Mouse (Mus musculus) brown adipose tissue, adult 24 weeks (tissue): ENCODE measurements around the gene Pax4. TPM values are rescaled to one million over a fixed set of nuclear protein-coding genes. Genes with fewer than 3 reads are reported as not detected.

Experiments used
- H3K27ac ChIP-seq: fragments of 200-500 bp; replicated peaks from 2 replicates; pipeline ENCODE4 v1.5.1; 2012; ENCODE audit warnings: low read depth, mild to moderate bottlenecking, low read length
- H3K4me1 ChIP-seq: fragments of 200-500 bp; 2 replicates; pipeline ENCODE4 v1.6.1; 2012; ENCODE audit warnings: low read length, mixed read lengths; ENCODE audit not compliant: control insufficient read depth, insufficient read depth, insufficient read length
- H3K4me3 ChIP-seq: fragments of 200-500 bp; 2 replicates; pipeline ENCODE4 v1.5.1; 2012; ENCODE audit warnings: low read depth, mild to moderate bottlenecking, low read length, moderate library complexity; ENCODE audit not compliant: insufficient read depth
- polyA plus RNA-seq: library from polyadenylated mRNA; stranded (reverse); fragments of >200 nt; gene quantifications from 2 replicates; pipeline ENCODE4 v1.2.4, GENCODE M21; 2012; ENCODE audit not compliant: missing spikeins, insufficient read depth, insufficient read length

Pax4 gene
- polyA plus RNA-seq, 1 experiment: not detected

DNA sequence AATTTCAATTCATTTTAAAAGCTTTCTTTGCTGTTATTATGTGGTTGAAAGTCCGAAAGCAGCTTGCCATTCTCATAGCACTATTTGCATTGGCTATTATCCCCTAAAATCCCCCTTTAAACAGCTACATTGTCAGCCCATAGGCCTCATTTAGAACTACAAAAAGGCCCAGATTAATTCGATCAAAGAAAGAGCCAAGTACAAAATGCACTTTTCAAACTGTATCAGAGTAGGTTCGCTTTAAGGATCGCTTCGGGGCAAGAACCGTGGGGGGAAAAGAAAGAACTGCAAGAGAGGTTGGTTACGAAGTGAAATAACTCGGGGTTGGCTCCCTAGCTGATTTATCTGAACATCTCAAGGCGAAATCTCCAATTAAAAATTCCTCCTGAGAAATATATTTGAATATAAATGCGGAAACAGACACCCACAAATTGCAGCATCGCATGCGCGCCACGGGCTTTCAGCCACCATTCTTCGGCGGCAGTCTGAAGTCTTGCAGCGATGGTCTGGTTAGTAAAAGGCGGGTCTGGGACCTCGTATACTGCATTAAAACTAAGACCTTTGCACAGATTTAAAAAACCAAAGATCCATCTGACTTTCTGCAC, 52.2 kb downstream of the Pax4 start:
- Histone ChIP-seq H3K4me3 (peak overlapping the region; percentile 63), H3K4me1 (peaks cover 2% of the 10 kb centered on the region; the same call in 1 of the 2 replicates), H3K27ac (no peak overlapping the region)

DNA sequence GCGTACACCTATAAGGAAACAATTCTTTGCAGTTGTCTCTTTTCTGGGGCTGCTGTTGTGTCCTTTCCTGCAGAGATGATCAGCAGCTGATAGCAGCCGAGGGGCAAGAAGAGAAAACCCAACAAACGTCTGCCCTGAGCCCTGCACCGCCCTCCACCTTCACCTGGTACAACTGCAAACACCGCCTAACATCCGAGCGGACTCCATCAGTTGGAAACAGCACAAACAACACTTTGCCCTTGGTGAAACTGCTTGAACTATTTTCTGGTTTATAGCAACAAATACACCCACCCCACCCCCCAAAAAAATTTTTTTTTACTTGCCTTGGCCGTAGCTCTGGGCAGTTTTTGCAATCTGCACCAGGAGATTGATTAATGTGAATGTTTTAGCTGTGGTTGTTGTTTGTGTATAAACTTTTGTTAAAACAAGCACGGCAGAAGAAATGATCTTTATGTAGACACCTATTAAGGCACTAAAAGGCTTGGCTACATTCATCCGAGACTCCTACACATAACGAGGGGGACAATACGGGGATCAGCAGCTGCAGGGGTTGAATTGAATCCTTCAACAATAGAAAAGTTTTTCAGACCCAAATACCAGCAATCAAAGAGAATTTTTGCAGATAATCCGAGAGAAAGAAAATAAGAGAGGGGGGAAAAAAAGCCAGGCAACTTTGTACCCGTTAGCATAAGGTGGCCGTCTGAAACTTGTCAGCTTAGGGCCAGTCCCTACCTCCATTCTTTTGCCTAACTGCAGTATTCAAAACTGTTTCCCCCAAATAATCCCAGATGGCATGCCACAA, 52.9 kb downstream of the Pax4 start:
- Histone ChIP-seq H3K4me1 (peaks cover 2% of the 10 kb centered on the region; the same call in 1 of the 2 replicates), H3K27ac (no peak overlapping the region), H3K4me3 (no peak overlapping the region)

Other genes starting within 250 kb of the Pax4 start
- 6.8 and 11.5 TPM in 2 replicates for gene Zfp800, start 51.3 kb downstream of the Pax4 start, polyA plus RNA-seq
- gene Arf5, start 25.8 kb downstream of the Pax4 start, polyA plus RNA-seq: 65.6 and 67.5 TPM in 2 replicates
- gene Fscn3, start 21.6 kb downstream of the Pax4 start, polyA plus RNA-seq: not detected in 2 replicates
- 4.1 and 5.7 TPM in 2 replicates for gene Gcc1, start 21.0 kb downstream of the Pax4 start, polyA plus RNA-seq
- gene Snd1, start 25.8 kb upstream of the Pax4 start, polyA plus RNA-seq: 18.4 and 25.4 TPM in 2 replicates